Mouse (Mus musculus): ENCODE data around the gene Pak6.

The Pak6 gene

GRCm38 (mm10) chr2:118729816-118730621 lies 66.9 kb downstream of the Pak6 start:
- DNase-seq (ENCODE audit: low spot score), result no peak

DNA sequence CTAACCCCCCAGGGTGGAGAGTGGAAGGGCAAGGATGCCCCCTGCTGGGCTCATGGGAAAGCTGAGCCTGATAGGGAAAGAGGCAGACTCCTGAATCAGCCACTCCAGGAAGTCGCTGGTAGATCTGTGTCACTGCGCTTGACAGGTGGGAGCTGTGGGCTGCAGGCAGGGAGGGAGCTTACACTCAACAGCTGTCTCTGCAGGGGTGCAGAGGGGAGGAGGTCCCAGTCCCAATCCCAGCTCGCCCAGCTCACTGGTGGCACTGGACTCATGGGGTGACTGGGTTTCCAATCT lies 67.5 kb downstream of the Pak6 start:
- peak; percentile 81 for DNase-seq (ENCODE audit: low spot score)

- no peak for DNase-seq (ENCODE audit: low spot score)
Measured at GRCm38 (mm10) chr2:118731981-118732380, 68.9 kb downstream of the Pak6 start.

GRCm38 (mm10) chr2:118733341-118733740 lies 70.2 kb downstream of the Pak6 start:
- DNase-seq (ENCODE audit: low spot score), result no peak

- no peak for DNase-seq (ENCODE audit: low spot score)
Measured at GRCm38 (mm10) chr2:118740341-118740740, 77.2 kb downstream of the Pak6 start.

GRCm38 (mm10) chr2:118741183-118741582 lies 78.1 kb downstream of the Pak6 start:
- DNase-seq (ENCODE audit: low spot score), result no peak

DNA sequence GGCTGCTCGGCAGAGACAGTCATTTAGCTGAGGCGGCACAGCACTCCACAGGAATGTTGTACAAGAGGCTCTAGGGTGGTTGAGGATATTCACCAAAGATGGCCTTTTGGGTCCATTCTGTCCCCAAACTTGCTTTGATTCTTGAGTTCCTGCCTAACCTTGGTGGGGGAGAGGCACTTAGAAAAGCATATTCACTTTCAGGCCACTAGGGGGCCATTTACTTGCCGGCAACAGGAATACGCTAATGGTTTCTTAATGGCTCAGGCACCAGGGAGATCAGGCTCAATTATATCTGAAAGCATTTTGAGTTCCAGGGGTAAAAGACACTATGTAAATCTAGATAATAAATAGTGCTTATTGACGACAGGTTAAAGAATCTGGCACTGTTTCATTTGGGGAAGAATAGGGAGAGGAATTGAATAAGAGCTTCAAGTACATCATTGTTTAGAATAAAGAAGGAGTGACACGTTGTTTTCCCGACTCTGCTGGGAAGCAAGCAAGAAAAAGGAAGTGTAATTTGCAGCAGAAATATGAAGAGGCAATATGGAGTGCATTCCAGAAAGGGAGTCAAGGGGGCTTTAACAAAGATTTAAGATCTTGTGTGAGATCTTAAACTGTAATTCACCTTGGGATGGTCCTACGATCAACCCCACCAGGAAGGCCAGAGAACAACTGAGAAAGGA lies 80.3 kb downstream of the Pak6 start:
- DNase-seq (ENCODE audit: low spot score), result no peak

DNA sequence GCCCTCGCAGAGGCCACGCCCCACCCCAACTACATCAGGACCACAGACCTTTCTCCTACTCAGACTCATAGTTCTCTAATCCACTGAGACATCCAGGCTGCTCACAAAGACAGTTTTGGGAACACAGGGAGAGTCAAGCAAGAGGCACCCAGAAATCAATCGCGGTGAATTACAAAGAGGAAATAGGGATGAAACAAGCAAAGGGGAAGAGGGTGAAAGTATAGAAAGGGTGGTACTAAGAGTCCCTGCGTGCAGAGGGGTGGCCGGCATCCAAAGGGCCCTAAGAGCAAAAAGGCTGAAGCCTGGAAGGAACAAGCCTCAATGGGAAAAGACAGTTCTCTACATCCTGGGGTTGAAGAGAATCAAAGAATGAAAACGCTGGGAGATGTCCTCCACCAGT lies 81.5 kb downstream of the Pak6 start:
- no peak for DNase-seq (ENCODE audit: low spot score)

DNA sequence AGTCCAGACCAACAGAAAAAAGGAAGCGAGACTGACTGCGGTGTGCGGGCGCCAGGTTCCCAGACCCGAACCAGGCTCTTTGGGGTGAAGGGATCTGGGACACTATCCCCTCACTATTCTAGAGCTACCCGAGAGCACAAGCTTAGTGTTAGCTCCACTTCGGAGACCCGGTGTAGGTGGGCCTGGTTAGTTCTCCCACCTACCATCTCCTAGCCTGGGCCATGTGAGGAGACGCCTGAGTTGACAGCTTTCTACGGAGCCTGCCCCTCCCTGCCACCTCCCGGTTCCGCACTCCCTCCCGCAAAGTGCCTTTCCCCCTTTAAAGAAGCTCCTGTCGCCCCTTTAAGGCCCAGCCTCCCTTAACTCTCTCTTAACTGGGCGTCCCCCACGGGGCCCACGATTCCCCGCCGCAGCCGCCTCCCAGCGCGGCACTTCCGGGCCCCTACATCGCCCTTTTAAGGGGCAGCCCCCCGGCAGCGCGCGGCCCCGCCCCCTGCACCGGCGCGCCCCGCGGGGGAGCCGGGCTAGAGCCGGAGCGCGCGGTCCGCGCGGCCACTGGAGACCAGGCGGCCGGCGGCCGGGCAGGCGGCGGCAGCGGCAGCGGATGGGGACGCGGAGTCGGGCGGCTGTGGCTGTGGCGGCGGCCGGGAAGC lies 82.3 kb downstream of the Pak6 start, which contains the start of gene Inafm2:
Gene Inafm2 (plus strand): TSS at position 527 of the 653 bp plus-strand sequence.
- peak; percentile 91 for DNase-seq (ENCODE audit: low spot score)

DNA sequence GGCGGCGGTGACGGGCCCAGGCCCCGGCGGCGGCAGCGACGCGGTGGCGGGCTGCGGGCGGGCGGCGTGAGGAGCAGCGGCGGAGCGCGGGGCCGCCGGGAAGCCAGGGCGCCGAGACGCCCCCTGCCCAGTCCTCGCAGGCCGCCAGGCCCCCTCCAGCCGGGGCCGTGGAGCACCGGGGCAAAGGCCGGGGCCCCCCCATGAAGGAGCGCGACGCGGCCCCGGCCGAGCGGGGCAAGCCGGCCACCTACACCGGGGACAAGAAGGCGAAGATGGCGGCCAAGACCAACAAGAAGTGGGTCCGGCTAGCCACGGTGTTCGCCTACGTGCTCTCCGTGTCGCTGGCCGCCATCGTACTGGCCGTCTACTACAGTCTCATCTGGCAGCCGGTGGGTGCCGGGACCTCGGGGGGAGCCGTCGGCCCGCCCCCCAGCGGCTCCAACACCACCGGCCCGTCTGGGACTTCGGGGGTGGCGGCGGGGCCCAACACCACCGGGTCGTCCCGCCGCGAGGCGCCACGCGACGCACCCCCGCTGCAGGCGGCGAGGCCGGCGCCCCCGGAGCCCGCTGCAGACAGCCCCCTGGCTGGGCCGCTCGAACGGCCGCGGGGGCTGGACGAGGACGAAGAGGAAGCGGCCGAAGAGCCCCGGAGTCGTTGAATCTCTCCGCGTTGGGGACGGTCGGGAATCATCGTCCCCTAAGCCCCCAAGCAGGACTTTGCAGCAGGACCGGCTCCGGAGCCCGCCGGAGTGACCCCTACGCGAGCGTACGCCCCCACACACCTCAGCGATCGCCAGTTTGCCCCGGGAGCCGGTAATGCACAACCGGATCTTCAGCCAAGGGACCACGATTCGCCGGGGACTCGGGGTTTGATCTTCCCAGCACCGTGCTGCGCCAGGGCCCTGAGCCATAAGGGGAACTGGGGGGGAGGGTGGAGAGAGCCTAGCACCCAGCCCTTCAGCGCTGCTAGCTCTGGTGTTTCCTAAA lies 83.1 kb downstream of the Pak6 start:
- no peak for DNase-seq (ENCODE audit: low spot score)

DNA sequence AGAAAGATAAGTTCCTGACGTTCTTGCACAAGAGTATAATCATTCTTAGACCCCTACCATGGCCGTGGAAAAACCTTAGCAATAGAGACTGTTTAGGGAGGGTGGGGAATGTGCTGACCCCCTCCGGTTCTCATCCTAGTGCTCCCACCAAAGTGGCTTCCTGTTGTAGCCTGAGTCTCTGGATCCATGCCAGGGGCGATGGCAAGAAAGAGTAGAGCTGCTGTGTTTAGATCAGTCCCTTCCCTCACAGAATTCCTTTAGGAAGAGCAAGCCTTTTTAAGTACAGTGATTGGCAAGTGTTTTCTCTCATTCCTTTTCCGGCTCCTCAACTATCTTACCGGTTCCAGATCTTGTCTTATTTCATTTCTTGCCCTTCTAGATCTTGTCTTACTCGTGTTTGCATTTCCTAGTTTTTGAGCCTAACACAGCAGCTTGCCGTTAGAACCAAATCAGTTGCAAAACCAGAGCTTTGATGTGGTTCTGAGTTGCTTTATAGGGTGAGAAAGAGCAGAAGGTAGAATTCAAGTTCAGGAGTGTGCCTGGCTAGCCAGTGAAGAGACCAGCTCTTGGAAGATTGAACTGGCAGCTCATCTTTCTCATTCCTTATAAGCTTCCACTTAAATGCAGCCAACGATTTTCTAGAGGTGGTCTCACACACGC lies 84.3 kb downstream of the Pak6 start:
- DNase-seq (ENCODE audit: low spot score), result no peak
